Mouse (Mus musculus) intestine, postnatal 0 days (tissue): Measurements from ENCODE around the gene Sgms1. TPM values are rescaled to one million over a fixed set of nuclear protein-coding genes. Genes with fewer than 3 reads are reported as not detected.
A peak's percentile ranks its signal among the peaks of the same experiment; 100 is the strongest.

Experiments
- ATAC-seq: fragments of 200-750 bp; cut with Nextera tagmentation; 2 replicates; pipeline ENCODE4 v1.8.0; 2017; ENCODE audit warnings: mild to moderate bottlenecking, moderate TSS enrichment, moderate library complexity
- H3K27ac ChIP-seq: fragments of 300-500 bp; sonication (generic); 2 replicates; pipeline ENCODE4 v1.5.1; 2014; ENCODE audit warnings: mild to moderate bottlenecking, low read depth, low read length, moderate library complexity
- H3K27me3 ChIP-seq: fragments of 300-500 bp; sonication (generic); replicated peaks from 2 replicates; pipeline ENCODE4 v1.6.1; 2014; ENCODE audit warnings: low read length, mixed read lengths; ENCODE audit not compliant: control insufficient read depth, insufficient read depth
- H3K36me3 ChIP-seq: fragments of 300-500 bp; sonication (generic); 2 replicates; pipeline ENCODE4 v1.6.1; 2014; ENCODE audit warnings: mild to moderate bottlenecking, moderate library complexity; ENCODE audit not compliant: control insufficient read depth, insufficient read depth
- H3K4me1 ChIP-seq: fragments of 300-500 bp; sonication (generic); replicated peaks from 2 replicates; pipeline ENCODE4 v1.6.1; 2014; ENCODE audit warnings: antibody characterized with exemption, low read length, mixed read lengths; ENCODE audit not compliant: control insufficient read depth, insufficient read depth
- H3K4me2 ChIP-seq: fragments of 300-500 bp; sonication (generic); replicated peaks from 2 replicates; pipeline ENCODE4 v1.6.1; 2014; ENCODE audit warnings: low read depth, mild to moderate bottlenecking, moderate library complexity
- H3K4me3 ChIP-seq: fragments of 300-500 bp; sonication (generic); 2 replicates; pipeline ENCODE4 v1.5.1; 2014; ENCODE audit warnings: low read depth, low read length
- H3K9ac ChIP-seq: fragments of 300-500 bp; sonication (generic); 2 replicates; pipeline ENCODE4 v1.6.1; 2014; ENCODE audit warnings: mild to moderate bottlenecking, low read depth, low read length
- H3K9me3 ChIP-seq: fragments of 300-500 bp; sonication (generic); 2 replicates; pipeline ENCODE4 v1.6.1; 2016; ENCODE audit warnings: mixed run types; ENCODE audit not compliant: control insufficient read depth
- CTCF ChIP-seq: sonication (generic); IDR thresholded peaks from 2 replicates; pipeline ENCODE4 v1.5.1; 2016; ENCODE audit warnings: low read depth, mild to moderate bottlenecking, control low read depth, antibody characterized with exemption, moderate library complexity
- WGBS: fragments of 180-500 bp; shearing (Covaris S2); extraction: QIAGEN DNeasy Blood & Tissue Kit; methylation state at CpG from one replicate; pipeline ENCODE4 v1.1.7; 2014; 5-methylcytosine and 5-hydroxymethylcytosine counted together
- polyA plus RNA-seq: library from polyadenylated mRNA; unstranded; fragments of >200 nt; fragmentation: Nextera tagmentation; extraction: Ambion mirVana; gene quantifications from 2 replicates; pipeline ENCODE4 v1.2.1, GENCODE M21; 2015

The Sgms1 gene
- polyA plus RNA-seq, 1 experiment from 2014 or later: 18.6 TPM

- no peak for TF ChIP-seq CTCF
Observed at GRCm38 (mm10) chr19:32196222-32196621, 193.3 kb downstream of the Sgms1 start.

GRCm38 (mm10) chr19:32194863-32195262 lies 194.7 kb downstream of the Sgms1 start:
- Histone ChIP-seq H3K9me3 (no peaks in the 10 kb centered on the region), H3K9ac (no peak overlapping the region), H3K36me3 (no peaks in the 10 kb centered on the region), H3K4me2 (no peak overlapping the region), H3K4me1 (peaks cover 7% of the 10 kb centered on the region), H3K27me3 (no peaks in the 10 kb centered on the region), H3K4me3 (no peak overlapping the region), H3K27ac (no peak overlapping the region; the same call in 1 of the 2 replicates)
- no peak for ATAC-seq
- WGBS: 39% methylated on average over 1 of the region's 1 CpGs
- TF ChIP-seq CTCF: no peak

More at GRCm38 (mm10) chr19:32196222-32196621, 193.3 kb downstream of the Sgms1 start:
- Histone ChIP-seq H3K27ac (peak overlapping the region; percentile 42), H3K9ac (no peak overlapping the region), H3K27me3 (no peaks in the 10 kb centered on the region), H3K4me1 (peaks cover 7% of the 10 kb centered on the region), H3K4me2 (no peak overlapping the region), H3K4me3 (no peak overlapping the region), H3K36me3 (no peaks in the 10 kb centered on the region), H3K9me3 (no peaks in the 10 kb centered on the region)
- WGBS: 36% methylated on average over 5 of the region's 5 CpGs
- peak; percentile 58 for ATAC-seq

- peak; percentile 58 for ATAC-seq
- Histone ChIP-seq H3K9ac (no peak overlapping the region), H3K27me3 (no peaks in the 10 kb centered on the region), H3K4me2 (no peak overlapping the region), H3K4me3 (no peak overlapping the region), H3K27ac (peak overlapping the region; percentile 57; the same call in 1 of the 2 replicates), H3K4me1 (peaks cover 7% of the 10 kb centered on the region), H3K36me3 (no peaks in the 10 kb centered on the region), H3K9me3 (no peaks in the 10 kb centered on the region)
- 79% methylated on average over 3 of the region's 3 CpGs for WGBS
- TF ChIP-seq CTCF: no peak
Observed at GRCm38 (mm10) chr19:32194074-32194473, 195.4 kb downstream of the Sgms1 start.

GRCm38 (mm10) chr19:32191596-32191995 lies 197.9 kb downstream of the Sgms1 start:
- Histone ChIP-seq H3K9me3 (no peaks in the 10 kb centered on the region), H3K27ac (no peak overlapping the region), H3K4me1 (peaks cover 11% of the 10 kb centered on the region), H3K27me3 (no peaks in the 10 kb centered on the region), H3K36me3 (no peaks in the 10 kb centered on the region), H3K4me2 (no peak overlapping the region), H3K4me3 (no peak overlapping the region), H3K9ac (no peak overlapping the region)
- no peak for ATAC-seq
- TF ChIP-seq CTCF: no peak
- 73% methylated on average over 3 of the region's 3 CpGs for WGBS

GRCm38 (mm10) chr19:32189961-32190360 lies 199.6 kb downstream of the Sgms1 start:
- TF ChIP-seq CTCF: no peak
- H3K4me3 ChIP-seq: no peak overlapping the region
- no peaks in the 10 kb centered on the region for H3K36me3 ChIP-seq
- H3K27me3 ChIP-seq: no peaks in the 10 kb centered on the region
- H3K4me2 ChIP-seq: no peak overlapping the region
- no peaks in the 10 kb centered on the region for H3K9me3 ChIP-seq
- no peak overlapping the region for H3K9ac ChIP-seq
- WGBS: 82% methylated on average over 6 of the region's 6 CpGs
- H3K4me1 ChIP-seq: peaks cover 17% of the 10 kb centered on the region; the same call in 1 of the 2 replicates
- no peak overlapping the region for H3K27ac ChIP-seq
- no peak for ATAC-seq

GRCm38 (mm10) chr19:32189036-32189436 lies 200.5 kb downstream of the Sgms1 start:
- no peak overlapping the region for H3K9ac ChIP-seq
- 71% methylated on average over 5 of the region's 5 CpGs for WGBS
- H3K27ac ChIP-seq: no peak overlapping the region
- no peaks in the 10 kb centered on the region for H3K27me3 ChIP-seq
- no peak for ATAC-seq
- no peak overlapping the region for H3K4me3 ChIP-seq
- no peaks in the 10 kb centered on the region for H3K9me3 ChIP-seq
- H3K4me1 ChIP-seq: 0 out of 2 replicates have a peak, but pooled peaks cover 13% of the 10 kb centered on the region
- H3K36me3 ChIP-seq: no peaks in the 10 kb centered on the region
- no peak overlapping the region for H3K4me2 ChIP-seq
- TF ChIP-seq CTCF: no peak
